Mouse (Mus musculus) CD4-positive, CD25-positive, alpha-beta regulatory T cell, adult 4 months (primary cell): Measurements from ENCODE around the gene Gpc2. TPM values are rescaled to one million over a fixed set of nuclear protein-coding genes. Genes with fewer than 3 reads are reported as not detected.
A peak's percentile ranks its signal among the peaks of the same experiment; 100 is the strongest.

ENCODE experiments used
- ATAC-seq: one replicate; pipeline ENCODE4 v1.8.0; 2017
- polyA plus RNA-seq, 2 experiments: library from polyadenylated mRNA; unstranded; fragments of 100-300 nt; shearing (Covaris generic); gene quantifications; one replicate each; pipeline ENCODE4 v1.2.1; 2017

Gene Gpc2
- polyA plus RNA-seq = under 1 TPM; 0.19 to 0.96 TPM

DNA sequence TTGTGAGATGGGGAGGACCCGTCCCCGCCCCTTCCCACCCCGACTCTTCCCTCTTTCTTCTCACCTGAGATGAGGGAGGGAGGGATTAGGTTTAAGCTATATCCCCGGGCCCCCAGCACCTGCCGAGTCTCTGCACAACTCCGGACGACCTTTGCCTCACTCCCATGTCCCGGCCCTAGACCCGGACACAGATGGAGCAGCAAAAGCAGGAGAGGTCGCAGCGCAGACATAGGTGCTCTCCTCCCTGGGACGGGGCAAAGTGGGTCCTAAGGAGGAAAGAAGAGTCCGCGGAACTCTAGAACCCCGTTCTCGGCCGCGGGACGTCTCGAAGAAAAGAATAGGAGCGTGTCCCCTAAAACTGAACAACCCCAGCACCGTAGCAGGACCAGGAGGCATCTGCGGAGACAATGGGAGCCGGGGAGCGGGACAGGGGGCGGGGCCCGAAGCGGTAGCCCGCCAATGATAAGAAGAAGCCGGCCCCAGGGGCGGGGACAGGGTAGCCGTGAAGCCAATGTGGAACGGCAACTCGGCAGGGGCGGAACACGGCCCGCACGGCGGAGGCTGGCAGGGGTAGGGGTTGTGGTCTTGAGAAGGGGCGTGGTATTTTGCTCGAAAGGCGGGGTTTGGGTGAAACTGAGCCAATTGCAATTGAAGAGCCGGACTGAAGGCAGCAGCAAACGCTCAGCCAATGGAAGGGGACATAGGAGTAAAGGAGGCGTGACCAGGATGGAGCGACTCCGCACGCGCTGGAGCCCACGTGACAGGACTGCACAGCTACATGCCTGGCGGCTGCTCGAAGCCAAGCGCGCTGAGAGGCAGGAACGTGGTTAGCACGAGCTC, at the start of gene Gpc2, which contains the start of the genes Gm43720 and Stag3:
Gene Gpc2 (minus strand): TSS at position 421 of the 840 bp plus-strand sequence.
Gene Gm43720 (minus strand): TSS at position 374 of the 840 bp plus-strand sequence.
Gene Stag3 (plus strand): TSS at position 656 of the 840 bp plus-strand sequence.
- ATAC-seq = peak; percentile 93

DNA sequence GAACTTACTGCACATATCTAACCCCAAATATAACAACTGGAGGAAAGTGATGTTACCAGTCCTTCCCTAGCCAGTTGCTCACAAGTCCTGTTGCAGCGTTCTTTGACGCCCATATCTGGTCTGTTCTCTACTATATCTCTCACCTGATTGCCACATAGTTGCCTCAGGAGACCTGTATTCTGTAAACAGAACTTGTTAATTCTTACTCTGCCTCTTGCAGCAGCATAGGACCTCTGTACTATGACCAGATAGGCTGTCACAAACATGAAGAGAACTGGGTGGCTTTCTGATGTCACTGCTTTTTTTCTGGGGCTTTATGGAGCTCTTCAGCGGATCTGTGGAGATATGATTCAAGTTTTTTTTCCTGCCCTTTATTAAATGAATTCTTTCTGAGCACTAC, 33.0 kb upstream of the Gpc2 start:
- no peak for ATAC-seq

DNA sequence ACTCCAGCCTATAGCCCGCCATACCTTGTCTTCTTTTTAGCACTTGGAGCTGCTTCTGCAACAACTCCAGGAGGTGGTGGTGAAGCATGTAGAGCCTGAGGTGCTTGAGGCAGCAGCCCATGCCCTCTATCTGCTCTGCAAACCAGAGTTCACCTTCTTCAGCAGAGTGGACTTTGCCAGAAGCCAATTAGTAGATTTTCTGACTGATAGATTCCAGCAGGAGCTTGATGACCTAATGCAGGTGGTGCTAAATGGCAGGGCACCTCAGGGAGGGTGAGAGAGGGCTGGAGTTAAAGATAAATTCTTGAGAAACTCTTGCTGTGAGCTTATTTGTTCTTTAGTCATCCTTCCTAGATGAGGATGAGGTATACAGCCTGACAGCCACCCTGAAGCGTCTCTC, 19.8 kb upstream of the Gpc2 start:
- no peak for ATAC-seq

DNA sequence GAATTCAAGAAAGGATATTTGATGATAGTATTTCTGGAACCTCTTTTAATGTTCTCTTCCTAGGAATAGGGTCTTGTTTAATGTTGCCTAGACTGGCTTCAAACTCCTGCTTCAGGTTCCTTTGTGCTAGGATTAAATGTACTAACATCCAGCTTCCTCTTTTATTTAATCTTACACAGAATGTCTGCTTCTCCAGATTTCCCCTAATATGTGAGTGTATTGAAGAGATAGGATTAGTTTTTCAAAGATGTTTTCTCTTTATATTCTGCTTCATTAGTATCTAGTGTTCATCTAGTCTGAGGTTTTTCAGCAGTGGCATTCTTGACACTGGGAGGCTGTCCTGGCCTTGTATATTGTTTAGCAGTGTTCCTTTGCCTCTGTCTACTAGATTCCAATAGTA, 14.4 kb upstream of the Gpc2 start:
- no peak for ATAC-seq

- no peak for ATAC-seq
Measured at GRCm38 (mm10) chr5:138291638-138292037, 11.8 kb upstream of the Gpc2 start.

GRCm38 (mm10) chr5:138287861-138288260, 8.1 kb upstream of the Gpc2 start:
- no peak for ATAC-seq

DNA sequence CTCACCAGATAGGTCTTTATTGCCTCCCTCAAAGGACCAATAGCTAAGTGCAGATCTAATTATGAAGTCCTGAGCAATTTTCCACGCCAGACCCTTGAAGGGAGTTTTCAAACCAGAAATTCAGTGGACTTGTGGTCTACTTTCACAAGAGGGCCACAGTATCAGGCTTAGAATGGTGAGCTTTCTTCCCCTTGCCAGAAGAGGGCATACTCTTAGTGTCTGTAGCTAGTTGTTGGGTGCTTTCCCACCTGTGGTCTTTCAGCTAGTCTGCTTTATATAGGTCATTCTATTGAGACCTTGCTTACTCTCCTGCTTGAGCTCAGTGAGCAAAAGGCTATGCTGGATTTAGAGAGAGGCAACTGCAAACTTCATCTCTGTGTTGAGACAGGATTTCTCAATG, 3.7 kb upstream of the Gpc2 start:
- no peak for ATAC-seq

DNA sequence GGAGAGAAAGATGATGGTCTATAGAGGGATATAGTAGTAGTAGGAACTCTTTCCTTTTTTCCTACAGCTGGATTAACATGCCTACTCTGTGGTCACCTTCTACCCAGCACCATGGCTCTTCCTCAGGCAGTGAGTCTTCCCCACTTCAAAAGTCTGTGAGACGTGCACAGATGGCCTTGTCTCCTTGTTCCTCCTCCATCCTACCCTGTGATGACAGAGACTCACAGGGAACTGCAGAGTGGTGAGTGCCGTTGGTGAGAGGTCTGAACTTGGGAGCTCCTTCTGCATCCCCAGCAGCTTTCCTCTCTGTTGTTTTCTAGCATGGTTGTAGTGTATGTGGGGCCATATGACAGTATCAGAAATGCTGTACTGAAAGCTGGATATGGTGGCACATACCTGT, 2.0 kb upstream of the Gpc2 start:
- ATAC-seq = no peak

DNA sequence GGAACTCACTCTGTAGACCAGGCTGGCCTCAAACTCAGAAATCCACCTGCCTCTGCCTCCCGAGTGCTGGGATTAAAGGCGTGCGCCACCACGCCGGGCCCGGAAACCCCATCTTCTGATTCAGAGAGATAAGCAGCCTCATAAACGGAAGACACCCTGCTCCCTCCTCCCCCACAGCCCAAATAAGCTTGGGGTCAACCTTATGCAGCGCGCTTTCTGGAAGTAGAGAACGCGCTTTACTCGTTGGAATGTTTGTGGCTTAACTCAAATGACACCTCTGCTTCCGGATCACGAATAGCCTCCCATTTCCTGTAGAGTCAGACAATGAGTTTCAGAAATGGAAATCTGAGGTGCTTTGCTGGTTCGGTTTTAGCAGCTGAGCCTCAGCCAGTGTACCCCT, 1.0 kb upstream of the Gpc2 start:
- no peak for ATAC-seq

DNA sequence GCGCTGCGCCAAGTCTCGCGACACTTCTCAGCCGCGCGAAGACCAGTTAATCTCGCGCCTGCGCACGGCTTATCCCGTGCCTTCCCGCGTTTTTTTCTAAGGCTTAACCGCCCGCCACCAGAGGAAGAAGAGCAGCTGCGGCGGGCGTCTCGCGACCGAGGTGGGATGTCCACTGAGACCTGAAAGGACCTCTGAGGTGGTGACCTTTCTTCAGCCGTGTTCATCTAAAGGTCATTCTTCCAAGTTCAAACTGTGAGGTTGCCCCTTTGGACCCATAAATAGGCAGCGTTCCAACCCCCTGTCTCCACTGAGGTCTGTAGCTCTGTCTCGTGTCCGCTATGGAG, 592 bp upstream of the Gpc2 start:
- ATAC-seq = no peak

GRCm38 (mm10) chr5:138277994-138278393, 1.8 kb downstream of the Gpc2 start:
- no peak for ATAC-seq

DNA sequence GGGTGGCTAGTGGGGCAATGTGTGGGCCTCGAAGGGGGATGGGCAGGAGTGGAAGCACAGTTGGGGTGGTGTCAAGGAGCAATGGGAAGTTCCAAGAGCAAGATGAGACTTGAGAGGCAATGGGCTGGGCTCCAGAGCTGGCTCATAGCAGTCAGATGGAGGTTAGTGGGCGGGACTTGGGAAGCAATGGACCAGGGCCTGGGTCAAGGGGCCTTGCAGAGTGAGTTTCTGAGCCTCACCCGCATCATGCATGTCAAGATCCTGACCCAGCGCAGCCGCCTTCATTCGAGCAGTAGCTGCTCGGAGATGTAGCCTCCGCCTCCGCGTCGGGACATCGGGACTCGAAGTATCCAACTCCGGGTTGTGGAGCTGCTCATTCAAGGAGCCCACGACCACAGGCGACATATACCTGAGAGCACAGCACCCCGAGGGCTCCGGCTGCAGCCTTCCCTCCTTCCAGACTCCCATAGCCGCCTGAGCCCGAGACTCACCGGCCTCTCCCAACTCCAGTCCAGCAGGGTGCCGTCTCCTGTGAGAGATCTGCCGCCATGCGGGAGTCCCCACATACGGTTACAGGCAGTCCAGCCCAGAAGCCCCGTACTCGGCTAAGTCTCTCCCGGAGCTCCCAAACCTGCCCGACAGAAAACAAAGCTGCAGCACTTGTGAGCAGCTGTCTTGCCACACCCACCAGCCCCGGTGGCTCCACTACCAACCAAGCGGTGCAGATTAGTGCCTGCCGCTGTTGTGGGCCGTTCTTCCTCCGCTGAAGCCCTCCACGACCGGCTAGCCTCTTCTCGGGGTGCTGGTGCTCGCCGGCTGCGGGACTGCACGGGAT, 4.4 kb downstream of the Gpc2 start:
- ATAC-seq = no peak

DNA sequence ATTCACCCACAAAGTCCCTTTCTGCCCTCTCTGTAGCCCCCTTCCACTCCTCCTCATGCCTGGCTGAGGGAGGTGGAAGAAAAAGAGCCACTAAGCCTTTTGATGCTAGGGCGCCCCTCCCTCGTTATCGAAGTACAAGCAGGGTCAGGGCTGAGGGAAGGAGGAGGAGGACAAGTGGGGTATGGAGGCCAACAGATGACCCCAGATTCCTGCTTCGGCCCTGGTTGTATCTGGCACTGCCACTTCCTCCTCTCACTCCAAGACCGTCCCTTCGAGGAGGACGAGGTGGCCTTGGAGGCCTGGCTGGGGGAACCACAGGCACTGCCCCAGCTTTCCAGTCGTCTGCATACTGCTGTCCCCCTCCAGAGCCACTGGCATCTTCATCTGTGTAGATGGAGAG, 5.6 kb downstream of the Gpc2 start:
- ATAC-seq = no peak

DNA sequence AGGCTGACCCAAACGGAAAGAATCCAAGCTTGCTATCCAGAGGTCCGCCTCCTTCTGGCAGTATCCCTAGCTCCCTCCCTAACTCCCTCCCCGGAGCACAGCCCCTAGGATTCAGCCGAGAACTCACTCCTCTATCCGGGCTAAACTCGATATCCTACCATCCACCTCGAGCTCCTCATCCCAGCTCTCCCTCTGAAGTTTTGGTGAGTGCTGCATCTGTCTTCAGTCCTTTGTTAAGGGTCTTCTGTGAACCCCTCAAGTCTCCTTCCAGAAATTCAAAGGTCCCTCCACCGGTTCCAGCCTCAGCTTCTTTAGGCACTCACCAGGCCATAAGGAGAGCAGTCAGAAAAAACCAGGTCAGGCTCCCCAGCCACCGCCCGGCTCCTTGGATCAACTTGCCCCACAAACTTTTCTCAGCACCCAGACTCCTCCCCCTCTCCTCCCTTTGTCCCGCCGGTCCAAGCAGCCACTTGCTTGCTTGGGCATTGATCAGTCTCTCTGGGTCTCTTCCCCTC, 7.3 kb downstream of the Gpc2 start, which contains the start of gene Gal3st4:
Gene Gal3st4 (minus strand): TSS at position 432 of the 515 bp plus-strand sequence.
- no peak for ATAC-seq

DNA sequence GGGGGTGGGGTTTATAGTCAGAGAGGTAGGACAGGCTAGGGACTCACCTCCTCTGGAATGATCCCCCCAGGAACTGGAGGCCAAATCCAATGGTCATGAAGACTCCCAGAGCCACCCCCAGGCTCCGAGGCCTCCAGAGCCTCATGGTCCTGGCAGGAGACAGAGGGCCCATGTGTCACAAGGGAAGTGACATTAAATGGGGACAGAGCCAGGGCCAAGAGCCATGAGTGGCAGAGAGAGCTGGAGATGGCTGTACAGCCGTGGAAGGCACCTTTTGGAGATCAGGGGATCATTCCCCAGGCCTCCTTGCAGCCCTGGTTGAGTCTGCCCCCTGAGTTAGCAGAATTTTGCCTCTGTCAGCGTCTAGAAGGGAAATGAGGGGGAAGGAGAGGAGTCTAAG, 8.6 kb downstream of the Gpc2 start:
- no peak for ATAC-seq

DNA sequence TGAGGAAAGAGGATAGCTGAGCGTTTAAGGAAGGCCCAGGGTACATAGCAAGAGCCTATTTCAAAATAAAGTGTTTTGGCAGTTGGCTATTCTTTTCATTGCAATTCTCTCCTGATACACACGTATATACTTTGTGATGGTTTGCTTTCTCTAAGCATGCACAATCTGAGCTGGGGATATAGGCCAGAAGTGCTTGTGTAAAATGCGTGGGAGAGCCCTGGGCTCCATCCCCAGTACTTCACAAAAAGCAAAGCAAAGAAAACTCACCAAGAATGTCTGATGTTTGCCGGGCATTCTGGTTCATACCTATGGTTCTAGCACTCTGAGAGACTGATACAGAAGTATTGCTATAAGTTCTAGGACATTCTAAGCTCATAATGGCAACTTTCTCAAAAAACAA, 10.8 kb downstream of the Gpc2 start:
- no peak for ATAC-seq

DNA sequence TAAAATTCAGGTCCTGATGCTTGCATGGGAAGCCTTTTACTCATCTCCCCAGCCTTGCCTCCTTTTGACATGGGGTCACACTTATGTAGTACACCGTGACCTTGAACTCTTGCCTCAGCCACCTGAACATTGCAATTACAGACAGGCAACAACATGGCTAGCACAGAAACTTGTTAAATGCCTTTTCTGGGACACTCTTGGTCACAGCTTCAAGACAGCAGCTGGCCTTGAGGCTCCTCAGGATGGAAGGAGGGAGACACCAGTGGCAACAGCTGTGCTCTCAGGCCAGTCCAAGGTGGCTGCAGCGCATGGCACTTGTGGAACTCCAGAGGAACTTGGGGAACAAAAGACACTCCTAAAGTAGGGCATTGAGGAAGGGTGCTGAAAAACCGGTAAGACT, 12.7 kb downstream of the Gpc2 start:
- ATAC-seq = no peak

DNA sequence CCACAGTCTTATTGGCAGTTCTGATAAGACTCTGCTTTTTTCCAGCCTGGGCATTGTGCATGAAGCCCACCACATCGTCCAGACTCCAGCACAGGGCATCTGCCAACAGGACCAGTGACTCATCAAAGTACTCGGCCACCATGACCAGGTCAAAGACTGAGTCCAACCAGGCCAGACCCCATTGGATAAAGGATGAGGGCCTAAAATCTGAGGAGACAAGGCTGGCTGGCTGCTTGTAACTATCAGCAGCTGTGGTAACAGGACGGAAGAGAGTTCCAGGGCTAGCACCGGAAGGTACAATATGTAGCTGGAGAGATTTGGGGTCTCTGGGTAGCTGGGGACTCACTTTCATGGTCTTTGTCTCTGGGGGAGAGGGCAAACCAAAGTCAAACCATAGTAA, 14.1 kb downstream of the Gpc2 start:
- ATAC-seq = no peak

DNA sequence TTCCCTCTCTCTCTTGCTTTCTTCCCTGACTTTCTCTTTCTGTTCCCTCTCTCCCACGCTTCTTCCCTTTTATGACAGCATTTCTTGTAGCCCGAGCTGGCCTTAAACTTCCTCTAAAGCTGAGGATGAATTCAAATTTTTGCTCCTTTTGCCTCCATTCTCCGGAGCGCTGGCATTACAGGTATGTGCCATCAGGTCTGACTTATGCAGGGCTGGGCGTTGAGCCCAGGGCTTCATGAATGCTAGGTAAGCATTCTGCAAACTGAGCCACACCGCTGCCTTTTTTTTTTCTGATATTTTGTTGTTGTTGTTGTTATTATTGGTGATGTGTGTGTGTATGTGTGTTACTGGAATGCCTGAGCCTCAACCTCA, 15.6 kb downstream of the Gpc2 start:
- peak; percentile 13 for ATAC-seq

- peak; percentile 99 for ATAC-seq
Measured at GRCm38 (mm10) chr5:138263260-138264206, 16.3 kb downstream of the Gpc2 start, which contains the start of gene BC037034. BC037034 (minus strand) TSS chr5:138264033.

DNA sequence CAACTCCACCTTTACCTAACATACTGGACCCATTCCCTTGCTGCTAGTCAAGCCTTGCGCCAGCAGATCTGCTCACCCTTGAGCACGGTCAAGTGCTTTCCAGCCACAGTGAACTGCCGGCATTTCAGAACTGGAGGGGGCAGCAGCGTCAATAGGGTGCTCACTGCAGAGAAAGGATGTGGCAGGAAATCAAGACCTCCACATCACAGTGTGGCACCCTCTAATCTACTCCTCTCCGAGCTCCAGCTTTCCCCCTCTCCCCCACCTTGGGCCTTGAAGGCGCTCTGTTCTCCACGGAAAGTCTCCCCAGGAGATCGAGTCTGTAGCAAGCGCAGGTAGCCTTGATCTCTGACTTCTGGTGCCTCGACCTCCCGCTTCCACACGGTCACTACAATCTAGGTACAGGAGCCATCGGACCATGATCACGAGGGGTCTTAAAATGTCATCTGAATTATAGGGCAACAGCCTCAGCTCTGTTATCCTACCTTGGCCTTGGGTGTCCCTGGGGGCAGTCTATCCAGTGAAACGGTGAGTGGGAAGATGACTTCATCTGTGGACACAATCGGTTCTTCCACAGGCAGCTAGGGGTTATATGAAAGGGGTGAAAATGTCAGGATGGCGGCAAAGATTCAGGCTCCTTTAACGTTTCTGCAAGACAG, 17.1 kb downstream of the Gpc2 start:
- ATAC-seq = no peak

DNA sequence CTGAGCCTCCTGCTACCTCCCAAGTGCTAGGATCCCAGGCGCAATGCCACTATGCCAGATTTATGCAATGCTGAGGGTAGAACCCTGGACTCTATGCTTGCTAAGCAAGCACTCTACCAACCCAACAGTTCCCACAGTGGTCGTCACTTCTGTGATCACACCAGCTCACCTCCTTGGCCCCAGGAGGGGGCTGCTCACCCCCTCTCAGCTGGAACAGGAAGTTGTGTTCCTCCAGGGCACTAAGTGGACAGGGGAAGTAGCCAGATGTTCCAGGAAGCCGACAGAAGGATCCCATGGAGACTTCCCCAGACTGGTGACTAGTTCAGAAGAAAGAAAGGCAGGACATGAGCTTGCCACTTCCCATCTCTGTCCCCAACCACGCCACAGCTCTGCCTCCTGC, 17.8 kb downstream of the Gpc2 start:
- no peak for ATAC-seq
